Mouse (Mus musculus): ENCODE data around the gene Igfbp2. TPM values are rescaled to one million over a fixed set of nuclear protein-coding genes. Genes with fewer than 3 reads are reported as not detected.

The Igfbp2 gene
- polyA plus RNA-seq, 1 experiment from 2014 or later, result 473 TPM

- 92% methylated on average over 3 of the region's 3 CpGs for WGBS
- ATAC-seq (ENCODE audit: low FRiP score) (no peak), DNase-seq (ENCODE audit: low spot score) (no peak)
- Histone ChIP-seq H3K36me3 (replicated peaks; ENCODE audit: control insufficient read depth, insufficient read depth) (no peaks in the 10 kb centered on the region), H3K9me3 (ENCODE audit: control insufficient read depth, low read length) (no peaks in the 10 kb centered on the region), H3K4me1 (replicated peaks; ENCODE audit: control insufficient read depth, insufficient read depth, low read length) (peaks cover 23% of the 10 kb centered on the region), H3K4me3 (replicated peaks; ENCODE audit: low read length) (no peak overlapping the region), H3K27me3 (ENCODE audit: control insufficient read depth, insufficient read depth, low read length) (no peaks in the 10 kb centered on the region), H3K4me2 (replicated peaks) (no peak overlapping the region), H3K27ac (no peak overlapping the region), H3K9ac (no peak overlapping the region)
Measured at GRCm38 (mm10) chr1:72811061-72811460, 13.2 kb upstream of the Igfbp2 start.

- ATAC-seq (ENCODE audit: low FRiP score) (no peak; the same call in 1 of the 2 replicates), DNase-seq (ENCODE audit: low spot score) (no peak)
- Histone ChIP-seq H3K4me1 (replicated peaks; ENCODE audit: control insufficient read depth, insufficient read depth, low read length) (peaks cover 17% of the 10 kb centered on the region; the same call in 1 of the 2 replicates), H3K27ac (peak overlapping the region; percentile 36), H3K9ac (no peak overlapping the region), H3K9me3 (ENCODE audit: control insufficient read depth, low read length) (no peaks in the 10 kb centered on the region), H3K4me3 (replicated peaks; ENCODE audit: low read length) (no peak overlapping the region), H3K27me3 (ENCODE audit: control insufficient read depth, insufficient read depth, low read length) (no peaks in the 10 kb centered on the region), H3K36me3 (replicated peaks; ENCODE audit: control insufficient read depth, insufficient read depth) (no peaks in the 10 kb centered on the region), H3K4me2 (replicated peaks) (no peak overlapping the region)
- WGBS, result 35% methylated on average over 5 of the region's 5 CpGs
Measured at GRCm38 (mm10) chr1:72813089-72813638, 11.1 kb upstream of the Igfbp2 start.

GRCm38 (mm10) chr1:72813639-72814403 is 10.5 kb upstream of the Igfbp2 start:
- 6% methylated on average over 6 of the region's 6 CpGs for WGBS
- Histone ChIP-seq H3K27ac (peak overlapping the region; percentile 51), H3K4me3 (replicated peaks; ENCODE audit: low read length) (no peak overlapping the region), H3K4me1 (replicated peaks; ENCODE audit: control insufficient read depth, insufficient read depth, low read length) (peaks cover 17% of the 10 kb centered on the region; the same call in 1 of the 2 replicates), H3K27me3 (ENCODE audit: control insufficient read depth, insufficient read depth, low read length) (no peaks in the 10 kb centered on the region), H3K9me3 (ENCODE audit: control insufficient read depth, low read length) (no peaks in the 10 kb centered on the region), H3K36me3 (replicated peaks; ENCODE audit: control insufficient read depth, insufficient read depth) (no peaks in the 10 kb centered on the region), H3K9ac (no peak overlapping the region), H3K4me2 (replicated peaks) (no peak overlapping the region)
- ATAC-seq (ENCODE audit: low FRiP score) (peak; percentile 68), DNase-seq (ENCODE audit: low spot score) (no peak)

- no peak for DNase-seq (ENCODE audit: low spot score)
Measured at GRCm38 (mm10) chr1:72815184-72815583, 9.1 kb upstream of the Igfbp2 start.

GRCm38 (mm10) chr1:72815616-72816015 is 8.7 kb upstream of the Igfbp2 start:
- H3K9me3 ChIP-seq (ENCODE audit: control insufficient read depth, low read length), result no peaks in the 10 kb centered on the region
- ATAC-seq (ENCODE audit: low FRiP score) (no peak), DNase-seq (ENCODE audit: low spot score) (no peak)
- peaks cover 17% of the 10 kb centered on the region; the same call in 1 of the 2 replicates for H3K4me1 ChIP-seq (replicated peaks; ENCODE audit: control insufficient read depth, insufficient read depth, low read length)
- no peaks in the 10 kb centered on the region for H3K36me3 ChIP-seq (replicated peaks; ENCODE audit: control insufficient read depth, insufficient read depth)
- no peak overlapping the region for H3K9ac ChIP-seq
- no peak overlapping the region for H3K27ac ChIP-seq
- H3K4me3 ChIP-seq (replicated peaks; ENCODE audit: low read length), result no peak overlapping the region
- H3K4me2 ChIP-seq (replicated peaks), result no peak overlapping the region
- WGBS, result 84% methylated on average over 3 of the region's 3 CpGs
- no peaks in the 10 kb centered on the region for H3K27me3 ChIP-seq (ENCODE audit: control insufficient read depth, insufficient read depth, low read length)

More at GRCm38 (mm10) chr1:72815184-72815583, 9.1 kb upstream of the Igfbp2 start:
- peak; percentile 25; the same call in 1 of the 2 replicates for ATAC-seq (ENCODE audit: low FRiP score)
- H3K4me1 ChIP-seq (replicated peaks; ENCODE audit: control insufficient read depth, insufficient read depth, low read length), result peaks cover 17% of the 10 kb centered on the region; the same call in 1 of the 2 replicates
- H3K36me3 ChIP-seq (replicated peaks; ENCODE audit: control insufficient read depth, insufficient read depth), result no peaks in the 10 kb centered on the region
- H3K9me3 ChIP-seq (ENCODE audit: control insufficient read depth, low read length), result no peaks in the 10 kb centered on the region
- H3K27me3 ChIP-seq (ENCODE audit: control insufficient read depth, insufficient read depth, low read length), result no peaks in the 10 kb centered on the region
- H3K9ac ChIP-seq, result no peak overlapping the region
- H3K27ac ChIP-seq, result no peak overlapping the region
- WGBS, result 43% methylated on average over 5 of the region's 5 CpGs
- H3K4me3 ChIP-seq (replicated peaks; ENCODE audit: low read length), result no peak overlapping the region
- H3K4me2 ChIP-seq (replicated peaks), result no peak overlapping the region

GRCm38 (mm10) chr1:72819995-72820394 is 4.3 kb upstream of the Igfbp2 start:
- peaks cover 3% of the 10 kb centered on the region; the same call in 1 of the 2 replicates for H3K4me1 ChIP-seq (replicated peaks; ENCODE audit: control insufficient read depth, insufficient read depth, low read length)
- no peak overlapping the region for H3K4me2 ChIP-seq (replicated peaks)
- no peak overlapping the region for H3K27ac ChIP-seq
- WGBS, result 89% methylated on average over 6 of the region's 6 CpGs
- no peak overlapping the region for H3K9ac ChIP-seq
- no peak overlapping the region for H3K4me3 ChIP-seq (replicated peaks; ENCODE audit: low read length)
- ATAC-seq (ENCODE audit: low FRiP score) (no peak), DNase-seq (ENCODE audit: low spot score) (no peak)
- no peaks in the 10 kb centered on the region for H3K36me3 ChIP-seq (replicated peaks; ENCODE audit: control insufficient read depth, insufficient read depth)
- no peaks in the 10 kb centered on the region for H3K27me3 ChIP-seq (ENCODE audit: control insufficient read depth, insufficient read depth, low read length)
- H3K9me3 ChIP-seq (ENCODE audit: control insufficient read depth, low read length), result no peaks in the 10 kb centered on the region

- no peaks in the 10 kb centered on the region for H3K27me3 ChIP-seq (ENCODE audit: control insufficient read depth, insufficient read depth, low read length)
- DNase-seq (ENCODE audit: low spot score), result no peak
- no peak overlapping the region for H3K27ac ChIP-seq
- no peak overlapping the region for H3K4me2 ChIP-seq (replicated peaks)
- peaks cover 17% of the 10 kb centered on the region for H3K4me1 ChIP-seq (replicated peaks; ENCODE audit: control insufficient read depth, insufficient read depth, low read length)
- H3K36me3 ChIP-seq (replicated peaks; ENCODE audit: control insufficient read depth, insufficient read depth), result no peaks in the 10 kb centered on the region
- no peak overlapping the region for H3K4me3 ChIP-seq (replicated peaks; ENCODE audit: low read length)
- no peak overlapping the region for H3K9ac ChIP-seq
- WGBS, result 57% methylated on average over 10 of the region's 10 CpGs
- no peaks in the 10 kb centered on the region for H3K9me3 ChIP-seq (ENCODE audit: control insufficient read depth, low read length)
- ATAC-seq (ENCODE audit: low FRiP score), result no peak
Measured at GRCm38 (mm10) chr1:72822893-72823292, 1.4 kb upstream of the Igfbp2 start.

- Histone ChIP-seq H3K36me3 (replicated peaks; ENCODE audit: control insufficient read depth, insufficient read depth) (no peaks in the 10 kb centered on the region), H3K4me3 (replicated peaks; ENCODE audit: low read length) (peak overlapping the region; percentile 84), H3K9ac (peak overlapping the region; percentile 92), H3K27me3 (ENCODE audit: control insufficient read depth, insufficient read depth, low read length) (no peaks in the 10 kb centered on the region), H3K9me3 (ENCODE audit: control insufficient read depth, low read length) (no peaks in the 10 kb centered on the region), H3K4me2 (replicated peaks) (peak overlapping the region; percentile 94), H3K4me1 (replicated peaks; ENCODE audit: control insufficient read depth, insufficient read depth, low read length) (peaks cover 26% of the 10 kb centered on the region), H3K27ac (peak overlapping the region; percentile 86)
- DNase-seq (ENCODE audit: low spot score) (no peak), ATAC-seq (ENCODE audit: low FRiP score) (peak; percentile 69)
- WGBS, result 0% methylated on average over 37 of the region's 37 CpGs
Measured at GRCm38 (mm10) chr1:72824707-72825101, 401 bp downstream of the Igfbp2 start.

GRCm38 (mm10) chr1:72825286-72825685 is 983 bp downstream of the Igfbp2 start:
- H3K9ac ChIP-seq, result peak overlapping the region; percentile 92
- ATAC-seq (ENCODE audit: low FRiP score) (no peak), DNase-seq (ENCODE audit: low spot score) (no peak)
- peak overlapping the region; percentile 88; the same call in 1 of the 2 replicates for H3K27ac ChIP-seq
- H3K27me3 ChIP-seq (ENCODE audit: control insufficient read depth, insufficient read depth, low read length), result no peaks in the 10 kb centered on the region
- under 1% methylated on average over 20 of the region's 20 CpGs for WGBS
- peak overlapping the region; percentile 94 for H3K4me2 ChIP-seq (replicated peaks)
- H3K9me3 ChIP-seq (ENCODE audit: control insufficient read depth, low read length), result no peaks in the 10 kb centered on the region
- peaks cover 26% of the 10 kb centered on the region for H3K4me1 ChIP-seq (replicated peaks; ENCODE audit: control insufficient read depth, insufficient read depth, low read length)
- no peaks in the 10 kb centered on the region for H3K36me3 ChIP-seq (replicated peaks; ENCODE audit: control insufficient read depth, insufficient read depth)
- peak overlapping the region; percentile 84 for H3K4me3 ChIP-seq (replicated peaks; ENCODE audit: low read length)

Data from hindbrain, embryonic 14.5 days (tissue).